Mouse (Mus musculus): Measurements from ENCODE around the gene Rcn3.
"Not testable (repeated sequence)": the region's sequence is repeated elsewhere in the genome, so short reads cannot be mapped to it uniquely, and the experiment has no call there.

Rcn3 gene

DNA sequence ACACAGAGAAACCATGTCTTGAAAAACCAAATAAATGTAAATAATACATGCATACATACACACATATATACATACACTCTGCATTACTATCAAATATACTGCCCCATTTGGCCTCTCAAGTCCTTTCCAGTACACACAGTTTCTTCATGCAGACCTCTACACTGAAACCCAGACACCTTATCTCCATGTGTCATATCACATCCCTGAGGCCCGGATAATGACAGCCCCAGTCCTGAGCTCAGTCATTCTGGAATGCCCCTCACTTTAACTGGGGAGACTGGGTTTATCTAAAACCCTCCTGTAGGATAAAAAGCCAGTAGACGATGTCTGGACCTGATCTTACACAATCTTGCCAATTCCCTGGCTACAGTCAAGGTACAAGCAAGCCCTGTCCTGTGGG is 21.5 kb upstream of the Rcn3 start:
- Histone ChIP-seq H3K27me3 (ENCODE audit: control insufficient read depth, insufficient read depth, low read length, poor library complexity, severe bottlenecking) (no peaks in the 10 kb centered on the region), H3K36me3 (ENCODE audit: control insufficient read depth, insufficient read depth, low read length, poor library complexity, severe bottlenecking) (no peaks in the 10 kb centered on the region; the same call in 1 of the 2 replicates)
- DNase-seq (ENCODE audit: low read depth, low spot score), result no peak

DNA sequence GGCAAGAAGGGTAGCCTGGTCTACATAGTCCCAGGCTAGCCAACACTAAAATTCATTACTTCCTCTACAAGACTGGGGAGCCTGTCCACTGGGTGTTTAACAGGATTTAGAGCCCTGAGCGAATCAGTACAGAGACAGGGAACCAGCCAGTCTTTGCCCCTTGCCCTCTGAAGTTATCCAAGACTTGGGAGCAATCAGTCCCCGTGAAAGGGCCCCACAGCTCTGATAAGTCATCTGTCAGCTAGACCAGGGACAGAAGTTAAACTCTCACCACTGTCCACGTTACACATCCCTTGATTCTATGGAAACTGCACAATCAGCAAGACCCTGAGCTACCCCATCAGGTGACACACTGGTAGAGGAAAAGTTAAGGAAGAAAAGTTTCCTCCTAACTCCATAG is 20.5 kb upstream of the Rcn3 start:
- no peaks in the 10 kb centered on the region; the same call in 1 of the 2 replicates for H3K36me3 ChIP-seq (ENCODE audit: control insufficient read depth, insufficient read depth, low read length, poor library complexity, severe bottlenecking)
- H3K27me3 ChIP-seq (ENCODE audit: control insufficient read depth, insufficient read depth, low read length, poor library complexity, severe bottlenecking), result no peaks in the 10 kb centered on the region
- no peak for DNase-seq (ENCODE audit: low read depth, low spot score)

DNA sequence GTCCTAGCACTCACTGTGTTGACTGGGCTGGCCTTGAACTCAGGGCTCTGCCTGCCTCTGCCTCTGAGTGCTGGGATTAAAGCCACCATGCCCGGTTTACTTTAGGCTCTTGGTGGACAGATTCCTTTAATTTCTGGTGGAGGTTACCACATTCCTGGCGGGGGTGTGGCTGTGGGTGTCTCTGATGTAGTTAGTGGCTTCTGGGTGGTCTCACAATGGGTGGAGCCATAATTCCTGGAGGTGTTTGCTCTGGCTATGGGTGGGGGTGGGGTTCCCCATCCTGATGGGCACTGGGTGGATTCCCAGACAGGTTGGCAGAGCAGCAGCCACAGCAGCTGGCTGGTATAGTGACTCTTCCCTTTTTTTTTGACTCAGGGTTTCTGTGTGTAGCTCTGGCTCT is 19.9 kb upstream of the Rcn3 start:
- DNase-seq (ENCODE audit: low read depth, low spot score), result no peak
- Histone ChIP-seq H3K27me3 (ENCODE audit: control insufficient read depth, insufficient read depth, low read length, poor library complexity, severe bottlenecking) (no peaks in the 10 kb centered on the region), H3K36me3 (ENCODE audit: control insufficient read depth, insufficient read depth, low read length, poor library complexity, severe bottlenecking) (no peaks in the 10 kb centered on the region; the same call in 1 of the 2 replicates)

DNA sequence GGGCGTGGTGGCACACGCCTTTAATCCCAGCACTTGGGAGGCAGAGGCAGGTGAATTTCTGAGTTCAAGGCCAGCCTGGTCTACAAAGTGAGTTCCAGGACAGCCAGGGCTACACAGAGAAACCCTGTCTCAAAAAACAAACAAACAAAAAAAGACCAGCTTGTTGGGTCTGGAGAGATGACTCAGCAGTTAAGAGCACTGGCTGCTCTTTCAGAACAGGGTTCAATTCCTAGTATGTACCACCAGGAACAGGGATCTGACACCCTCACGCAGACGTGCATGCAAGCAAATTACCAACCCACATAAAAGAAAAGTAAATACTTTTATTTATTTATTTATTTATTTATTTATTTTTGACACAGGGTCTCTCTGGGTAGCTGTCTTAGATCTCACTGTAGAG is 18.1 kb upstream of the Rcn3 start:
- H3K27me3 ChIP-seq (ENCODE audit: control insufficient read depth, insufficient read depth, low read length, poor library complexity, severe bottlenecking); H3K36me3 ChIP-seq (ENCODE audit: control insufficient read depth, insufficient read depth, low read length, poor library complexity, severe bottlenecking); DNase-seq (ENCODE audit: low read depth, low spot score): not testable (repeated sequence)

DNA sequence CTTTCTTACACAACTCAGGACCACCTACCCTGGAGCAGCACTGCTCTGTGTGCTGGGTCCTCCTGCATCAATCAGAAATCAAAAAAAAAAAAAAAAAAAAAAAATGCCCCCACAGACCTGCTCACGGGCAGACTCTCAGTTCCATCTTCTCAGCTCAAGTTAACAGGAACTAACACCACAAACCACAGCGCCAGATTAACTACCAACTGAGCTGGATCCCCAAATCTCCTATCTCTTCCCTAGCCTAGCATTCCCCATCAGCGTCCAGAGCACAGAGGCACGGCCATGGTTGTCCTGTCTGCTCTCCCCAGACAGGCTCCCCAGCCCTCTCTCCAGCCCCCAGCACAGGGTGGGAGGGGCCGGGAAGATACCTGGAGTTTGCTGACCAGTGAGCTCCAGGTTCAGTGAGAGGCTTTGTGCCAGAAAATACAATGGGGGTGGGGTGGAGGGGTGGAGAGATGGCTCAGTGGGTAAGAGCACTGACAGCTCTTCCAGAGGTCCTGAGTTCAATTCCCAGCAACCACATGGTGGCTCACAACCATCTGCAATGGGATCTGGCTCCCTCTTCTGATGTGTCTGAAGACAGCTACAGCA is 15.1 kb upstream of the Rcn3 start:
- no peaks in the 10 kb centered on the region for H3K27me3 ChIP-seq (ENCODE audit: control insufficient read depth, insufficient read depth, low read length, poor library complexity, severe bottlenecking)
- DNase-seq (ENCODE audit: low read depth, low spot score), result no peak
- H3K36me3 ChIP-seq (ENCODE audit: control insufficient read depth, insufficient read depth, low read length, poor library complexity, severe bottlenecking), result no peaks in the 10 kb centered on the region

DNA sequence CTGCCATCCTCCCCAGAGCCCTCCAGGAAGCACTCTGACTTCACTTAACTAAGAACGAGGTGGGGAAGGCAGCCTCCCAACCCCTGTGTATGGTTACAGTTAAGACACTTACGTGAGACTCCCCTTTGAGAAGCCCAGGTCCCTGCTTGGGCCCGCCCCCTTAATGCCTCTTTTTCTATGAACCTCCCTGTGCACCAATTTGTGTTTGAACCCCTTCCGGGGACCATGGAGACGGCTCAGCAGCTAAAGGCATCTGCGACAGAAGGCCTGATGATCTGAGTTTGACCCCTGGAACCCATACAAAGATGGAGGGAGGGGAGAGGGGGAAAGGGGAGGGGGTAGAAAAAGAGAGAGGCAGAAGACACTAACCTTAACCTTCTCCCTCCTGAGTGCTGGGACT is 14.4 kb upstream of the Rcn3 start:
- Histone ChIP-seq H3K36me3 (ENCODE audit: control insufficient read depth, insufficient read depth, low read length, poor library complexity, severe bottlenecking) (no peaks in the 10 kb centered on the region), H3K27me3 (ENCODE audit: control insufficient read depth, insufficient read depth, low read length, poor library complexity, severe bottlenecking) (no peaks in the 10 kb centered on the region)
- DNase-seq (ENCODE audit: low read depth, low spot score), result no peak

DNA sequence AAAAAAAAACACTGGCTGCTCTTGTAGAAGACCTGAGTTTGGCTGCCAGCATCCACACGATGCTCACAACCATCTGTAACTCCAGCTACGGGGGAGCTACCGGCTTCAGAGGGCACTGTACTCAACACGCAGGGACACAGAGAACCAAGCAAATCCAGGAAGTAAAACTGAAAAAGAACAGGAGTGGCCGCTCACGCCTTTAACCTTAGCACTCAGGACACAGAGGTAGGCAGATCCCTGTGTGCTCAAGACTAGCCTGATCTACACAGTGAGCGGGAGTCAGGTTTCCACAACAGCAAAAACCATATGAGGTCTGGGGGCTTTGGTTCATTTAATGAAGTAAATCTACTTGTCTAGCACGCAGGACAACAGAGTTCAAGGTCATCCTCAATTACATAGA is 13.5 kb upstream of the Rcn3 start:
- no peak for DNase-seq (ENCODE audit: low read depth, low spot score)
- Histone ChIP-seq H3K36me3 (ENCODE audit: control insufficient read depth, insufficient read depth, low read length, poor library complexity, severe bottlenecking) (no peaks in the 10 kb centered on the region), H3K27me3 (ENCODE audit: control insufficient read depth, insufficient read depth, low read length, poor library complexity, severe bottlenecking) (no peaks in the 10 kb centered on the region)

DNA sequence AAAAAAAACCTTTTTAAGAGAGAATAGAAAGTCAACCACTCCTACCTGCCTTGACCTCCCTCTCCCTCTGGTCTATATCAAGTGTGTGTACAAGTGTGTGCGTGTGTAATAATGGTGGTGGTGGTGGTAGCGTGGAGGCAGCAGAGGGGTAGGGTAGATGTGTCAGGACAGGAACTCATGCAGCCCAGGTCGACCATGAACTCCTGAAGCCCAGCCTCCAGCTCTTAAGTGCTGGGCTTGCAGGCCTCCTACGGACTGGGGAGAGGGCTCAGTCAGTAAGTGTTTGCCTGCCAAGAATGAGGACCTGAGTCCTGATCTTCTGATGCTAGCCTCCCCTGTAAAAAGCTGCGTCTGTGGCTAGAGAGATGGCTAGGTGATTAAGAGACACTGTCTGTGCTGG is 12.9 kb upstream of the Rcn3 start:
- H3K27me3 ChIP-seq (ENCODE audit: control insufficient read depth, insufficient read depth, low read length, poor library complexity, severe bottlenecking), result no peaks in the 10 kb centered on the region
- DNase-seq (ENCODE audit: low read depth, low spot score), result no peak
- no peaks in the 10 kb centered on the region for H3K36me3 ChIP-seq (ENCODE audit: control insufficient read depth, insufficient read depth, low read length, poor library complexity, severe bottlenecking)

DNA sequence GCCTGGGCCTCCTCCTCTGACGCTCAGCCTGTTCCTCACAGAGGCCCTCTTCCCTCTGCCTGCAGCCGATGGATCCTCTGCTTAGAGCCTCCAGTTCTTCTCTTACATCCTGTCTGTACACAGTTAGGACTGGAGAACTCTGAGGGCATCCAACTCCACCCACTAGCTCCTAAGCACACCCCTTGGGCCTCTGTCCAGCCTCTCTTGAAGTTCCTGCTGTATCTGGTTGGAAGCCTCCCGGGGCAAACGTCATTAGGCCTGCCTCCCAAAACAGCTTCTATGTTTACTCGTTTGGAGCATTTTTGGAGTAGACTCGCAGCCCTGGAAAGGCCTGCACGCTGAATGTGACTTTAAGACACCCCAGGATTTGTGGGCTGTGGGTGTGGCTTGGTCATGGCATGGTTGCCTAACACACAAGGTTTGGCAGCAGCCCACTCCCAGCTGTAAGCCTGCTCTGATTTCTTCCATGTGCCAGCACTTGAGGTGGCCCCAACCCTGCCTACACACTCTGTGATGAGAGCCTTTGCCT is 11.7 kb upstream of the Rcn3 start, which contains the start of gene Fcgrt:
Gene Fcgrt (minus strand): TSS at position 200 of the 529 bp plus-strand sequence.
- DNase-seq (ENCODE audit: low read depth, low spot score), result no peak
- Histone ChIP-seq H3K27me3 (ENCODE audit: control insufficient read depth, insufficient read depth, low read length, poor library complexity, severe bottlenecking) (no peaks in the 10 kb centered on the region), H3K36me3 (ENCODE audit: control insufficient read depth, insufficient read depth, low read length, poor library complexity, severe bottlenecking) (no peaks in the 10 kb centered on the region)

DNA sequence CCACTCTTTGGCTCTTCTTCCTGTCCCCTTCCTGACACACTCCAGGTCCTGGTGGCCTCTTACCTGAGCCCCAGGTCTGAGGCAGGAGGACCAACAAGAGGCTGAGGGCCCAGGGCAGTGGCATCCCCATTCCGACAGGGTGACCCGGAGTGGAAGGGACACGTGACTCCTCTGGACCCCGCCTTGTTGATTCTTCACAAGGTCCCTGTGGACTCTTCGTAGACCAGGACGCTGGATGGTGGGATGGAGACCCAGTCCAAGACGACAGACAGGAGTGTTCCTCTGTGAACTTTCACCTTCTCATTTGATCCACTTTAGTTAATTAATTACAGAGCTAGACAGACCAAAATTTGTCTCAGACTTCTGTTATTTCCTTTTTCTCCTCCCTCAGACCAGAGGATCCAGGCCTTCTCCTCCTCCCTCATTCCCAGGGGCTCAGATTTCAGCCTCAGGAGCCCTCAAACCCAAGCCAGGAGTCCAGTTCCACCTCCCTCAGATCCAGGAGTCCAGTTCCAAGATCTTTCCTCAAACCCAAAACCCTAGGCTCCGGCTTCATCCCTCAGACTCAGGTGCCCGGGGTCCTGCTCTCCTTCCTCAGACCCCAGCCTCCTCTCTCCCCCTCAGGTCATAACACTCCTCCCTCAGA is 11.0 kb upstream of the Rcn3 start:
- DNase-seq (ENCODE audit: low read depth, low spot score), result no peak
- H3K27me3 ChIP-seq (ENCODE audit: control insufficient read depth, insufficient read depth, low read length, poor library complexity, severe bottlenecking), result no peaks in the 10 kb centered on the region
- H3K36me3 ChIP-seq (ENCODE audit: control insufficient read depth, insufficient read depth, low read length, poor library complexity, severe bottlenecking), result no peaks in the 10 kb centered on the region

DNA sequence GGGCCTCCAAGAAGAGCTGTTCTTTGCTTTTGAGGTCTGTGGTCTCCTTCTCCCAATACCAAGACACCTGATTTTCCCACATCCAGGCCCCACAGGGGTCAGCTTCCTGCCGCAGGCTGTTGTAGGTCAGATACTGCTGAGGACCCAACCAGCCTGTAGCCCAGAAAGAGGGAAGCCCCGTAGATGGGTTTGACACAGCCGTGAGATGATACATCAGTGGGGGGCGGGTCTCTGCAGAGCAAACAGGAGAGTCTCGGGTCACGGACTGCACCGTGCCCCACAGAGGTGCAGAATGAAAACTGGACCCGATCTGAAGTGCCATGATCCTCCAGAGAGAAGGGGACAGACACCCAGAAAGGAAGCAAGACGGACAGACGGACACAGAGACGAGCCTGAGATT is 10.4 kb upstream of the Rcn3 start:
- no peak for DNase-seq (ENCODE audit: low read depth, low spot score)
- Histone ChIP-seq H3K36me3 (ENCODE audit: control insufficient read depth, insufficient read depth, low read length, poor library complexity, severe bottlenecking) (no peaks in the 10 kb centered on the region), H3K27me3 (ENCODE audit: control insufficient read depth, insufficient read depth, low read length, poor library complexity, severe bottlenecking) (no peaks in the 10 kb centered on the region)

DNA sequence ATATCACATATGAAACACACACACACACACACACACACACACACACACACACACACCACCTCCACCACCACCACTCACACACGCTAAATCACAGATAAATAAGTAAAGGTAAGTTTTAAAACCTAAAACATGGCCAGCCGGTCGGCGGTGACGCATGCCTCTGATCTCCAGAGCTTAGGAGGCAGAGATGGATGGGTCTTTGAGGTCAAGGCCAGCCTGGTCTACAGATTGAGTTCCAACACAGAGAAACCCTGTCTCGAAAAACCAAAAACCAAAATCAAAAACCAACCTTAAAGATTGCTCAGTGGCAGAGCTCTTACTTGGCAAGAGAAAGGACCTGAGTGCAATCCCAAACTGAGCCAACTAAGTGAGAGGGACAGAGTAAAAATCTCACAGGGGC is 8.0 kb upstream of the Rcn3 start:
- H3K27me3 ChIP-seq (ENCODE audit: control insufficient read depth, insufficient read depth, low read length, poor library complexity, severe bottlenecking), result no peaks in the 10 kb centered on the region
- H3K36me3 ChIP-seq (ENCODE audit: control insufficient read depth, insufficient read depth, low read length, poor library complexity, severe bottlenecking), result no peaks in the 10 kb centered on the region
- DNase-seq (ENCODE audit: low read depth, low spot score), result no peak

DNA sequence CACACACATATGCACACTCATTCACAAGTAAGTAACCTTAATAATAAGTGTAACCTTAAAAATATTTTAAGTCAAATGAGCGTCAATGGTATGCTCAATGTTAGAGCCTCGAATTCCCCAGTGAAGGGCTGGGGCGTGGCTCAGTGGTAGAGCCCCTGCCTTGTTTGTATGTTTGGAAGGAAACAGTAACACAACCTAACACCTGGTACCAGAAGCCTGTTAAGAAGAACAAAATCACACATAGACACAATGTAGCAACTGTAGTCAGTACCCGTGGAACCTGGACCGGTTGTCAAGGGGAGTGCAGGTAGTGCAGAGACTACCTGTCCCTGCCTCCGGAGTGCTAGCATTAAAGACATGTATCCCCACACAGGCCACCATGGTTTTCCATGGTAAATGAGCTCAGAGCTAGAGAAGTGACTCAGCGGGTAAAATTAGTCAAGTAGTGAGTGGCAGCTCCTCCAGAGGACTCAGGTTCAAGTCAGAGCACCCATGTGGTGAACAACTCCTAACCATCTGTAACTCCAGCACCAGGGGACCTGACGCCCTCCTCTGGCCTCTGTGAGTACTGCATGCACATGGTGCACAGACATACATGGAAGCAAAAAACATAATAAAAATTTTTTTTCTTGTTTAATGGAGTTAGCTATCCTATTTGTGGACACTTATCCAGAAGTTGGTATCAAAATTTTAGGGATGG is 6.7 kb upstream of the Rcn3 start:
- Histone ChIP-seq H3K36me3 (ENCODE audit: control insufficient read depth, insufficient read depth, low read length, poor library complexity, severe bottlenecking) (no peaks in the 10 kb centered on the region), H3K27me3 (ENCODE audit: control insufficient read depth, insufficient read depth, low read length, poor library complexity, severe bottlenecking) (no peaks in the 10 kb centered on the region)
- DNase-seq (ENCODE audit: low read depth, low spot score), result no peak

DNA sequence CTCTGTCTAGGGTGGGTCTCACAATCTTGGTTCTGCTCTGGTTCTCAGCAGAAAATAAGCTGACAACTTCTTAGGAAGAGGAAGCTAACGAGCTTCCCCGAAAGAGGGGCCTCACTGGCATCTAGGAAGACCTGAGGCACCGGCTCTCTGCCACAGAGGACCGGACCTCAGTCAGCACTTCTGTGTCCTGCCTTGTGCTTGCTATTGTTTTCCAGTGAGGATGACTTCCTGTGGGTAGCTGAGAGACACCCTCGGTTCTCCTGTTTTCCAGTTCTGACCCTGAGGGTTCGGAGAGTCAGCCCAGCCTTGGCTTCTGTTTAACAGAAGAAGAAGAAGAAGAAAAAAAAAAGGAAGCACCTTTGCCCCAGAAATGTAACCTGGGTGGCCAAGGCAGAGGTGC is 5.5 kb upstream of the Rcn3 start:
- Histone ChIP-seq H3K27me3 (ENCODE audit: control insufficient read depth, insufficient read depth, low read length, poor library complexity, severe bottlenecking) (no peaks in the 10 kb centered on the region), H3K36me3 (ENCODE audit: control insufficient read depth, insufficient read depth, low read length, poor library complexity, severe bottlenecking) (no peaks in the 10 kb centered on the region)
- DNase-seq (ENCODE audit: low read depth, low spot score), result no peak

DNA sequence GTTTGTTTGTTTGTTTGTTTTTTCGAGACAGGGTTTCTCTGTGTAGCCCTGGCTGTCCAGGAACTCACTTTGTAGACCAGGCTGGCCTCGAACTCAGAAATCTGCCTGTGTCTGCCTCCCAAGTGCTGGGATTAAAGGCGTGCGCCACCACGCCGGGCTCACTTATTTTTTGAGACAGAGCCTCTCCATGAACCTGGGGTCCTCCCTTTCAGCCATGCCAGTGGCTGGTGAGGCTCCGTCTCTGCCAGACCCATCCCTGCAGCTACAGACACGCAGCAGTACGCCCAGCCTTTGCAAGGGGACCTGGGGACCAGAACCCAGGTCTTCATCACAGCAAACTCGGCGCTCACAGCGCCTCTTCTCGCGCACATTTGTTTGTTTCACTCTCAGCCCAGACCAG is 3.9 kb upstream of the Rcn3 start:
- not testable (repeated sequence) for DNase-seq (ENCODE audit: low read depth, low spot score); H3K36me3 ChIP-seq (ENCODE audit: control insufficient read depth, insufficient read depth, low read length, poor library complexity, severe bottlenecking); H3K27me3 ChIP-seq (ENCODE audit: control insufficient read depth, insufficient read depth, low read length, poor library complexity, severe bottlenecking)
